Mouse (Mus musculus) lung, postnatal 25 days (tissue): ENCODE results near the gene Ric3.

Source experiments
- DNase-seq: peaks from one replicate; pipeline ENCODE4 v3.0.0; 2022; ENCODE audit warnings: low spot score

The Ric3 gene

GRCm38 (mm10) chr7:109000315-109000954, 82.7 kb downstream of the Ric3 start:
- peak; percentile 14 for DNase-seq

- DNase-seq, result no peak
Measured at GRCm38 (mm10) chr7:108996156-108996555, 87.0 kb downstream of the Ric3 start.

- DNase-seq, result no peak
Measured at GRCm38 (mm10) chr7:108993881-108994291, 89.2 kb downstream of the Ric3 start.

DNA sequence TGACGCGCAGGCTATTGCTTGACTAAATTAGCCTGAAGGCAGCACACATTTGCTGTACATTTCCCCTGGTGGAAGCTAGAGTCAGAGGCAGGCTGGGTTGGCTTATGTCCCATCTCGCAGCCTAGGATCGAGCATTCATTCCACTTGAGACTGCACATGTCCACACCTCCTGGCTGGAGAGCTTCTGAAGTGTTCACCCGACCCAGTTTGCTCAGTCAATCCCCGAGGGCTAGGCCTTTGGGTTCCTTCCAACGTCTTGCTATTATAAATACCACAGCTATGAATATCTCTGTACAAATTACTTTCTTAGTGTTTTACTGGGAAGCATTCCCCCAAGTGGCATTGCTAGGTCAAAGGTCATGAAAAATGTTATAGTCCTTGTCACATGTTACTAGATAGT, 89.9 kb downstream of the Ric3 start:
- peak; percentile 91 for DNase-seq

DNA sequence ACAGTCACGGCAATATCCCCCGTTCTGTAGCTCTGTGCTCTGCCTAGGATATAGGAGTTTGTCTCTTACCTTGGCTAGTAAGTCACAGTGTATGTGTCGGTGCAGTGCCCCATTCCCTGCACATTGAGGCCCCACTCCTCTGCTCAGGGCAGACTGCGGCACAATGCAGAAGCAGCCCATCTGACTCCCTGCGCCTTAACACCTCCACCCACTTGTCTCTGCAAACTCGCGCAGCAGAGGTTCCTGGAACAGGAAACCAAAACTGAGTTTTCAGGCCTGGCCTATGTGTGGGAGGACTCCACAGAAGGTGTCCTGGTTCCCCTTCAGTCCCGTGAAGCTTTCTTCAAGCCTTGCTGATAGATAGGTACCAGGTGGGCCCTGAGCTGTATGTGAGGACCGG, 91.9 kb downstream of the Ric3 start:
- no peak for DNase-seq

DNA sequence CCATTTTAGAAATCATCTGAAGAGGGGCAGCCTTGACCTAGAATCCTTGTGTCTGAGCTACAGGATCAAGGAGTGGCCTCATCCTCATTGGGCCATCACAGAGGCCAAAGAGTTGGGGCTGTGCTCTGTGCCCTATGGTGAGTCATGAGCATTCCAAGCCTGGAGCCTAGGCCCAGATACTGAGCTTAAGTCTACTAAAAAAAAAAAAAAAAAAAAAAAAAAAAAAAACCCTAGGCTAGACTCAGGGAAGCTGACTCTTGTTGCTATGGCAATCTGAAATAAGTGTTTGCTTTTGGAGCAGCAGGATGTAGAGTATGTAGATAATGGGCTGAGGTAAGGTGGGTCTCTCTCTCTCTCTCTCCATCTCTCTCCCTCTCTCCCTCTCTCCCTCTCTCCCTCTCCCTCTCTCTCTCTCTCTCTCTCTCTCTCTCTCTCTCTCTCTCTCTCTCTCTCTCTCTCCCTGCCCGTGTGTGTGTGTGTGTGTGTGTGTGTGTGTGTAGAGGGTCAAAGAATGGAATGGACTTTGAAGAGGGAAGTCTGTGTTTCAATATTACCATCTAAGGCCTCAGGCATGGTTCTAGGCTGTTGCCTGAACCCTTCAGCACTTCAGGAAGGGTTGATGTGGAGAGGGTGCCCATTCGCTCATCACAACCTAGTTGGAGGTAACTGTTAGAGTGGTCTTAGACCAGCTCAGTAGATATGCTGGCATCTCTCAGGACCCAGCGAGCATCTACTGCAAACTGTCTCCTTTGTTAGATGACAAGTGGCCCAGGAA, 97.0 kb downstream of the Ric3 start:
- DNase-seq, result no peak
